Mouse (Mus musculus) myocyte (in vitro differentiated cells): ENCODE data around the gene Iba57. TPM values are rescaled to one million over a fixed set of nuclear protein-coding genes. Genes with fewer than 3 reads are reported as not detected.
A peak's percentile ranks its signal among the peaks of the same experiment; 100 is the strongest.

Experiments
- H3K27me3 ChIP-seq: one replicate; pipeline ENCODE4 v1.6.1; 2011; ENCODE audit not compliant: control insufficient read depth, insufficient read depth, insufficient read length
- H3K36me3 ChIP-seq: one replicate; pipeline ENCODE4 v1.6.1; 2011; ENCODE audit not compliant: control insufficient read depth, insufficient read depth
- H3K4me2 ChIP-seq: one replicate; pipeline ENCODE4 v1.6.1; 2011; ENCODE audit warnings: low read depth, control low read depth
- H3K4me3 ChIP-seq: one replicate; pipeline ENCODE4 v1.5.1; 2011; ENCODE audit warnings: mild to moderate bottlenecking, control low read depth, moderate library complexity
- H3K79me2 ChIP-seq: one replicate; pipeline ENCODE4 v1.6.1; 2011; ENCODE audit not compliant: control insufficient read depth, insufficient read depth
- H3ac ChIP-seq: one replicate; pipeline ENCODE4 v1.6.1; 2011; ENCODE audit not compliant: control insufficient read depth, insufficient read length
- CEBPB ChIP-seq: IDR thresholded peaks from 2 replicates; pipeline ENCODE4 v1.6.1; 2011; ENCODE audit warnings: mild to moderate bottlenecking, moderate library complexity; ENCODE audit not compliant: poor library complexity, insufficient read depth, severe bottlenecking
- E2F4 ChIP-seq: IDR thresholded peaks from one replicate; pipeline ENCODE4 v1.6.1; 2011; ENCODE audit warnings: mild to moderate bottlenecking, control low read depth, moderate library complexity; ENCODE audit not compliant: insufficient read depth
- MAX ChIP-seq: IDR thresholded peaks from one replicate; pipeline ENCODE4 v1.6.1; 2011; ENCODE audit warnings: low read depth, mild to moderate bottlenecking, control low read depth
- MYOD1 ChIP-seq, 3 experiments: IDR thresholded peaks; one replicate each; pipeline ENCODE4 v1.6.1; 2011; ENCODE audit warnings: control low read depth in 2 of 3, low read depth in 2 of 3, mild to moderate bottlenecking in 2 of 3, moderate library complexity in 1 of 3; ENCODE audit not compliant: insufficient read length in 2 of 3, control insufficient read depth in 1 of 3
- MYOG ChIP-seq, 3 experiments: IDR thresholded peaks; one replicate each; pipeline ENCODE4 v1.6.1; 2011; ENCODE audit warnings: control low read depth in 2 of 3, low read depth in 2 of 3, mild to moderate bottlenecking in 2 of 3; ENCODE audit not compliant: insufficient read length in 2 of 3, control insufficient read depth in 1 of 3, insufficient read depth in 1 of 3
- POLR2A ChIP-seq: IDR thresholded peaks from one replicate; pipeline ENCODE4 v1.6.1; 2011; ENCODE audit warnings: low read depth, mild to moderate bottlenecking, control low read depth, moderate library complexity; ENCODE audit not compliant: insufficient read length
- POLR2AphosphoS2 ChIP-seq: IDR thresholded peaks from one replicate; pipeline ENCODE4 v1.6.1; 2011; ENCODE audit warnings: low read depth, control low read depth; ENCODE audit not compliant: insufficient read length
- REST ChIP-seq: IDR thresholded peaks from one replicate; pipeline ENCODE4 v1.6.1; 2011; ENCODE audit warnings: mild to moderate bottlenecking, control low read depth, moderate library complexity; ENCODE audit not compliant: insufficient read depth, insufficient read length
- SRF ChIP-seq: IDR thresholded peaks from one replicate; pipeline ENCODE4 v1.6.1; 2011; ENCODE audit warnings: low read depth; ENCODE audit not compliant: control insufficient read depth, insufficient read length
- TCF12 ChIP-seq: IDR thresholded peaks from one replicate; pipeline ENCODE4 v1.6.1; 2011; ENCODE audit warnings: mild to moderate bottlenecking, control low read depth; ENCODE audit not compliant: poor library complexity, insufficient read depth, severe bottlenecking
- TCF3 ChIP-seq: IDR thresholded peaks from one replicate; pipeline ENCODE4 v1.6.1; 2011; ENCODE audit warnings: low read depth, control low read depth; ENCODE audit not compliant: insufficient read length
- USF1 ChIP-seq: IDR thresholded peaks from one replicate; pipeline ENCODE4 v1.6.1; 2011; ENCODE audit warnings: low read depth, mild to moderate bottlenecking, control low read depth, moderate library complexity
- polyA plus RNA-seq: library from polyadenylated mRNA; unstranded; fragments of >200 nt; fragmentation: generic; extraction: Trizol; gene quantifications from one replicate; pipeline ENCODE4 v1.2.1, GENCODE M21; 2012; ENCODE audit warnings: missing spikeins

The Iba57 gene
- polyA plus RNA-seq, 1 experiment, result 3.8 TPM

- Histone ChIP-seq H3K4me2 (no peak overlapping the region), H3K36me3 (no peaks in the 10 kb centered on the region), H3K79me2 (no peaks in the 10 kb centered on the region), H3K4me3 (no peak overlapping the region), H3ac (no peak overlapping the region), H3K27me3 (peaks cover 13% of the 10 kb centered on the region)
- TF ChIP-seq E2F4, result no peak
- no peak for TF ChIP-seq SRF
- TF ChIP-seq USF1, result no peak
- TF ChIP-seq REST, result no peak
- no peak for TF ChIP-seq MYOD1 (IDR thresholded peaks at IDR 0.05; ENCODE audit: control insufficient read depth in 1 of 3, insufficient read length in 2 of 3, low read depth in 2 of 3)
- no peak for TF ChIP-seq MYOG (IDR thresholded peaks at IDR 0.05; ENCODE audit: control insufficient read depth in 1 of 3, insufficient read depth in 1 of 3, insufficient read length in 2 of 3, low read depth in 2 of 3)
- TF ChIP-seq MAX, result no peak
- TF ChIP-seq TCF3, result no peak
Observed at GRCm38 (mm10) chr11:59169807-59170206, 6.3 kb upstream of the Iba57 start.

DNA sequence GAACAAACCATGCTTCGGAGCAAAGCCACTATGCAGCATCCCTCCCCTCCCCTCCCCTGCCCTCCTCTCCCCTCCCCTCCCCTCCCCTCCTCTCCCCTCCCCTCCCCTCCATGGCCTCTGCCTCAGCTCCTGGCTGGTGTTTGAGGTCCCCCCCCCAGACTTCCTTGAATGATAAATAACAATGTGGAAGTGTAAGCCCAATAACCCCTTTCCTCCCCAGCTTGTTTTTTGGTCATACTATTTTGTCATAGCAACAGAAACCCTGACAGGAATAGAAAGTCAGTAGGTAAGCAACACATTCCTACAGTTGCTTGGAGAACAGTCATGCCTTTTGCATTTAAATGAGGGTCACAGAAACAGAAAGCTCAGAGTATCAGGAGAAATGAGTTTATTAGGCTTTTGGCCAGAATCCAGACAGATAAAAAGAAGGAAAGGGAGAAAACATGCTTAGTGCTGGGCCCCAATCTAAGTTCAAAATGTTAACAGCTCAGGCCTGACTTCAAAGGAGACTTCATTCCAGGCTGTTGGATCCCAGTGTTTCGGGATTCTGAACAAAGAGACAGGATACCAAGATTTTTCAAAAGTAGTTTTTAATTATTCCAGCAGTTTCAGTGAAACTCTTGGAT is 2.2 kb upstream of the Iba57 start:
- H3K4me2 ChIP-seq, result no peak overlapping the region
- H3K27me3 ChIP-seq, result peaks cover 7% of the 10 kb centered on the region
- H3K4me3 ChIP-seq, result no peak overlapping the region
- no peak overlapping the region for H3ac ChIP-seq
- no peaks in the 10 kb centered on the region for H3K79me2 ChIP-seq
- TF ChIP-seq CEBPB (no peak), MYOD1 (IDR thresholded peaks at IDR 0.05; ENCODE audit: control insufficient read depth in 1 of 3, insufficient read length in 2 of 3, low read depth in 2 of 3) (no peak), REST (no peak), USF1 (no peak), E2F4 (no peak)
- no peaks in the 10 kb centered on the region for H3K36me3 ChIP-seq

GRCm38 (mm10) chr11:59164384-59164783 is 845 bp upstream of the Iba57 start:
- H3K79me2 ChIP-seq, result no peaks in the 10 kb centered on the region
- H3K4me2 ChIP-seq, result peak overlapping the region; percentile 92
- no peaks in the 10 kb centered on the region for H3K36me3 ChIP-seq
- peak overlapping the region; percentile 36 for H3K4me3 ChIP-seq
- H3ac ChIP-seq, result no peak overlapping the region
- TF ChIP-seq TCF3, result no peak
- TF ChIP-seq SRF, result no peak
- no peak for TF ChIP-seq E2F4
- TF ChIP-seq POLR2AphosphoS2, result no peak
- TF ChIP-seq USF1, result no peak
- no peak for TF ChIP-seq MYOG (IDR thresholded peaks at IDR 0.05; ENCODE audit: control insufficient read depth in 1 of 3, insufficient read depth in 1 of 3, insufficient read length in 2 of 3, low read depth in 2 of 3)
- no peak for TF ChIP-seq REST
- TF ChIP-seq CEBPB, result no peak
- no peak for TF ChIP-seq MAX
- no peak for TF ChIP-seq POLR2A
- no peak for TF ChIP-seq TCF12
- no peak for TF ChIP-seq MYOD1 (IDR thresholded peaks at IDR 0.05; ENCODE audit: control insufficient read depth in 1 of 3, insufficient read length in 2 of 3, low read depth in 2 of 3)
- peaks cover 7% of the 10 kb centered on the region for H3K27me3 ChIP-seq

GRCm38 (mm10) chr11:59162443-59163254 is 890 bp downstream of the Iba57 start:
- Histone ChIP-seq H3K36me3 (no peaks in the 10 kb centered on the region), H3K79me2 (no peaks in the 10 kb centered on the region), H3K4me2 (peak overlapping the region; percentile 90), H3K27me3 (peaks cover under 1% of the 10 kb centered on the region), H3ac (peak overlapping the region; percentile 56), H3K4me3 (peak overlapping the region; percentile 36)
- TF ChIP-seq POLR2A, result no peak
- no peak for TF ChIP-seq POLR2AphosphoS2
- no peak for TF ChIP-seq SRF
- TF ChIP-seq TCF3, result no peak
- no peak for TF ChIP-seq REST
- TF ChIP-seq MYOG (IDR thresholded peaks at IDR 0.05; ENCODE audit: control insufficient read depth in 1 of 3, insufficient read depth in 1 of 3, insufficient read length in 2 of 3, low read depth in 2 of 3), result no peak
- TF ChIP-seq E2F4, result no peak
- TF ChIP-seq MAX, result no peak
- TF ChIP-seq CEBPB, result no peak
- no peak for TF ChIP-seq TCF12
- no peak for TF ChIP-seq MYOD1 (IDR thresholded peaks at IDR 0.05; ENCODE audit: control insufficient read depth in 1 of 3, insufficient read length in 2 of 3, low read depth in 2 of 3)
- no peak for TF ChIP-seq USF1
